Mouse (Mus musculus) MEL (cell line): ENCODE measurements at regions not wholly inside any gene's neighbourhood (a gene's known extent, or its start where the extent isn't known, plus 50 kb on each side); places are given as distances from the start of the nearest gene placed in this dataset.
A peak's percentile ranks its signal among the peaks of the same experiment; 100 is the strongest.

Experiments
- DNase-seq: peaks from one replicate; pipeline ENCODE4 v3.0.0; 2011; ENCODE audit warnings: low read depth, low spot score
- H3K27ac ChIP-seq: 2 replicates; pipeline ENCODE4 v1.5.1; 2012; ENCODE audit warnings: low read depth, mild to moderate bottlenecking, control low read depth, low read length, moderate library complexity; ENCODE audit not compliant: control insufficient read depth
- H3K27me3 ChIP-seq, 2 experiments: fragments of 150-350 bp in 1 of 2; sonication (generic) in 1 of 2; 2 replicates each; pipeline ENCODE4 v1.6.1; 2012; ENCODE audit warnings: low read length in 2 of 2, mild to moderate bottlenecking in 2 of 2, improper control_type of control experiment in 1 of 2, moderate library complexity in 1 of 2; ENCODE audit not compliant: insufficient read depth in 2 of 2, control insufficient read depth in 1 of 2
- H3K36me3 ChIP-seq, 2 experiments: 2 replicates each; pipeline ENCODE4 v1.6.1; 2012 to 2014; ENCODE audit warnings: low read length in 2 of 2, improper control_type of control experiment in 1 of 2, inconsistent platforms in 1 of 2, mild to moderate bottlenecking in 1 of 2; ENCODE audit not compliant: insufficient read depth in 2 of 2, control insufficient read depth in 1 of 2
- H3K4me1 ChIP-seq, 2 experiments: fragments of 150-350 bp in 1 of 2; sonication (generic) in 1 of 2; 2 replicates each; pipeline ENCODE4 v1.6.1; 2012; ENCODE audit warnings: low read length in 2 of 2, improper control_type of control experiment in 1 of 2, mild to moderate bottlenecking in 1 of 2; ENCODE audit not compliant: insufficient read depth in 2 of 2, control insufficient read depth in 1 of 2
- H3K4me3 ChIP-seq, 2 experiments: fragments of 150-350 bp in 1 of 2; sonication (generic) in 1 of 2; 2 replicates each; pipeline ENCODE4 v1.5.1; 2012; ENCODE audit warnings: low read depth in 2 of 2, low read length in 2 of 2, mild to moderate bottlenecking in 2 of 2, moderate library complexity in 2 of 2, control low read depth in 1 of 2, improper control_type of control experiment in 1 of 2; ENCODE audit not compliant: control insufficient read depth in 1 of 2, insufficient read depth in 1 of 2
- H3K79me2 ChIP-seq: 2 replicates; pipeline ENCODE4 v1.6.1; 2012; ENCODE audit warnings: mild to moderate bottlenecking, low read length, moderate library complexity; ENCODE audit not compliant: control insufficient read depth, poor library complexity, insufficient read depth
- H3K9ac ChIP-seq: 2 replicates; pipeline ENCODE4 v1.6.1; 2012; ENCODE audit warnings: low read depth, mild to moderate bottlenecking, control low read depth, low read length, moderate library complexity; ENCODE audit not compliant: control insufficient read depth, poor library complexity, severe bottlenecking
- H3K9me3 ChIP-seq: fragments of 150-350 bp; sonication (generic); replicated peaks from 2 replicates; pipeline ENCODE4 v1.6.1; 2012; ENCODE audit warnings: mild to moderate bottlenecking, low read length, improper control_type of control experiment, moderate library complexity; ENCODE audit not compliant: insufficient read depth
- BHLHE40 ChIP-seq: IDR thresholded peaks from 2 replicates; pipeline ENCODE4 v1.6.1; 2012; ENCODE audit warnings: low read depth, mild to moderate bottlenecking, inconsistent platforms, low read length, improper control_type of control experiment, borderline replicate concordance
- CHD1 ChIP-seq: IDR thresholded peaks from 2 replicates; pipeline ENCODE4 v1.6.1; 2012; ENCODE audit warnings: low read depth, mild to moderate bottlenecking, inconsistent platforms, low read length, improper control_type of control experiment
- CHD2 ChIP-seq: IDR thresholded peaks from 2 replicates; pipeline ENCODE4 v1.6.1; 2011; ENCODE audit warnings: low read length, improper control_type of control experiment
- ELF1 ChIP-seq: IDR thresholded peaks from 2 replicates; pipeline ENCODE4 v1.6.1; 2014; ENCODE audit warnings: low read depth, mild to moderate bottlenecking, inconsistent platforms, low read length, improper control_type of control experiment, moderate library complexity
- EP300 ChIP-seq, 2 experiments: IDR thresholded peaks; 2 replicates each; pipeline ENCODE4 v1.6.1; 2011; ENCODE audit warnings: improper control_type of control experiment in 2 of 2, low read length in 2 of 2, low read depth in 1 of 2, mild to moderate bottlenecking in 1 of 2
- ETS1 ChIP-seq: IDR thresholded peaks from 2 replicates; pipeline ENCODE4 v1.6.1; 2012; ENCODE audit warnings: low read depth, mild to moderate bottlenecking, inconsistent platforms, low read length, improper control_type of control experiment, moderate library complexity
- GATA1 ChIP-seq: IDR thresholded peaks from 2 replicates; pipeline ENCODE4 v1.6.1; 2011; ENCODE audit warnings: low read depth, low read length, improper control_type of control experiment
- KAT2A ChIP-seq: conservative IDR thresholded peaks from 2 replicates; pipeline ENCODE4 v1.6.1; 2012; ENCODE audit warnings: low read depth, low read length, improper control_type of control experiment, inconsistent platforms
- MAX ChIP-seq: IDR thresholded peaks from 2 replicates; pipeline ENCODE4 v1.6.1; 2011; ENCODE audit warnings: low read length, improper control_type of control experiment
- MAZ ChIP-seq: IDR thresholded peaks from 2 replicates; pipeline ENCODE4 v1.6.1; 2012; ENCODE audit warnings: low read depth, mild to moderate bottlenecking, inconsistent platforms, low read length, improper control_type of control experiment
- MYB ChIP-seq: IDR thresholded peaks from 2 replicates; pipeline ENCODE4 v1.6.1; 2011; ENCODE audit warnings: mild to moderate bottlenecking, low read depth, low read length, improper control_type of control experiment
- MYC ChIP-seq: IDR thresholded peaks from 2 replicates; pipeline ENCODE4 v1.6.1; 2011; ENCODE audit warnings: low read depth, mild to moderate bottlenecking, low read length, improper control_type of control experiment, moderate library complexity
- NELFE ChIP-seq: IDR thresholded peaks from 2 replicates; pipeline ENCODE4 v1.6.1; 2011; ENCODE audit warnings: low read depth, low read length, improper control_type of control experiment
- POLR2AphosphoS2 ChIP-seq: IDR thresholded peaks from 2 replicates; pipeline ENCODE4 v1.6.1; 2011; ENCODE audit warnings: low read length, improper control_type of control experiment
- POLR2AphosphoS5 ChIP-seq: IDR thresholded peaks from 2 replicates; pipeline ENCODE4 v1.6.1; 2012; ENCODE audit warnings: low read depth, borderline replicate concordance, mild to moderate bottlenecking, inconsistent platforms, low read length, moderate library complexity, mixed read lengths
- RAD21 ChIP-seq: IDR thresholded peaks from 2 replicates; pipeline ENCODE4 v1.6.1; 2011; ENCODE audit warnings: mild to moderate bottlenecking, low read depth, low read length, improper control_type of control experiment
- RCOR1 ChIP-seq: IDR thresholded peaks from 2 replicates; pipeline ENCODE4 v1.6.1; 2012; ENCODE audit warnings: low read depth, mild to moderate bottlenecking, inconsistent platforms, low read length, improper control_type of control experiment
- SIN3A ChIP-seq: IDR thresholded peaks from 2 replicates; pipeline ENCODE4 v1.6.1; 2012; ENCODE audit warnings: low read length, improper control_type of control experiment, inconsistent platforms
- TAL1 ChIP-seq: IDR thresholded peaks from 2 replicates; pipeline ENCODE4 v1.6.1; 2012; ENCODE audit warnings: mild to moderate bottlenecking, inconsistent platforms, low read length, moderate library complexity, mixed read lengths
- TBP ChIP-seq: IDR thresholded peaks from 2 replicates; pipeline ENCODE4 v1.8.0; 2011; ENCODE audit warnings: low read depth, low read length, improper control_type of control experiment
- TCF12 ChIP-seq: IDR thresholded peaks from 2 replicates; pipeline ENCODE4 v1.6.1; 2014; ENCODE audit warnings: low read depth, mild to moderate bottlenecking, inconsistent platforms, low read length, improper control_type of control experiment, moderate library complexity
- USF1 ChIP-seq: IDR thresholded peaks from 2 replicates; pipeline ENCODE4 v1.6.1; 2014; ENCODE audit warnings: low read depth, mild to moderate bottlenecking, inconsistent platforms, low read length, improper control_type of control experiment, moderate library complexity
- ZMIZ1 ChIP-seq: IDR thresholded peaks from 2 replicates; pipeline ENCODE4 v1.6.1; 2012; ENCODE audit warnings: low read depth, mild to moderate bottlenecking, inconsistent platforms, low read length, improper control_type of control experiment, moderate library complexity

- no peaks in the 10 kb centered on the region for H3K9me3 ChIP-seq
These were observed 336.7 kb downstream of the Lipi start for GRCm38 (mm10) chr16:75249170-75249569.

GRCm38 (mm10) chr16:75240383-75240782 is 345.5 kb downstream of the Lipi start:
- H3K27me3 ChIP-seq: no peaks in the 10 kb centered on the region
- no peaks in the 10 kb centered on the region for H3K9me3 ChIP-seq
- no peaks in the 10 kb centered on the region for H3K79me2 ChIP-seq
- peaks cover 0 to 10% of the 10 kb centered on the region in 2 experiments; a peak in 2 of 4 replicates for H3K36me3 ChIP-seq
- H3K9ac ChIP-seq: peak overlapping the region; percentile 40; the same call in 1 of the 2 replicates
- peak; percentile 48 for TF ChIP-seq TAL1
- TF ChIP-seq POLR2AphosphoS5: no peak
- no peak for TF ChIP-seq POLR2AphosphoS2
- peak; percentile 68 for TF ChIP-seq MYB
- peak; percentile 90 for TF ChIP-seq GATA1
- TF ChIP-seq TBP: no peak
- TF ChIP-seq CHD2: no peak
- no peak for TF ChIP-seq MAZ
- TF ChIP-seq USF1: no peak
- TF ChIP-seq MYC: no peak
- no peak for TF ChIP-seq CHD1
- peak; percentile 91 to 92 for TF ChIP-seq EP300 (IDR thresholded peaks at IDR 0.05; ENCODE audit: low read depth in 1 of 2, low read length in 2 of 2)
- TF ChIP-seq MAX: no peak
- no peak for TF ChIP-seq NELFE
- TF ChIP-seq RAD21: no peak
- no peak for TF ChIP-seq SIN3A
- TF ChIP-seq KAT2A: no peak
- no peak for TF ChIP-seq ZMIZ1
- peak; percentile 38; the same call in 1 of the 2 replicates for TF ChIP-seq RCOR1
- TF ChIP-seq BHLHE40: no peak
- TF ChIP-seq TCF12: peak; percentile 80
- no peak for TF ChIP-seq ELF1
- peak; percentile 59 for TF ChIP-seq ETS1
- H3K4me3 ChIP-seq: peak overlapping the region in 1 of 2 experiments; percentile 51; a peak in 2 of 4 replicates
- peak; percentile 88 for DNase-seq
- peak overlapping the region; percentile 85 for H3K27ac ChIP-seq
- peaks cover 0 to 9% of the 10 kb centered on the region in 2 experiments; a peak in 2 of 4 replicates for H3K4me1 ChIP-seq

More at GRCm38 (mm10) chr16:75249170-75249569, 336.7 kb downstream of the Lipi start:
- Histone ChIP-seq H3K4me3 (no peak overlapping the region), H3K36me3 (peaks cover 0 to 3% of the 10 kb centered on the region in 2 experiments; a peak in 1 of 4 replicates), H3K27ac (no peak overlapping the region), H3K79me2 (no peaks in the 10 kb centered on the region), H3K27me3 (no peaks in the 10 kb centered on the region), H3K9ac (no peak overlapping the region), H3K4me1 (no peaks in the 10 kb centered on the region)
- TF ChIP-seq TAL1 (no peak), TCF12 (no peak)
- no peak for DNase-seq
